Mouse (Mus musculus) cerebellum, postnatal 36 days (tissue): ENCODE measurements around the gene Slc38a6.
A peak's percentile ranks its signal among the peaks of the same experiment; 100 is the strongest.

Source experiments
- DNase-seq, 2 experiments: peaks; one replicate each; pipeline ENCODE4 v3.0.0; 2021 to 2022; ENCODE audit warnings: mixed read lengths in 2 of 2

The Slc38a6 gene

GRCm38 (mm10) chr12:73324180-73324586 is 37.6 kb downstream of the Slc38a6 start:
- no peak for DNase-seq

- peak in 1 of 2 experiments; percentile 14 for DNase-seq
Measured at GRCm38 (mm10) chr12:73324742-73325141, 38.2 kb downstream of the Slc38a6 start.

- DNase-seq, result no peak
Measured at GRCm38 (mm10) chr12:73325181-73325580, 38.6 kb downstream of the Slc38a6 start.

GRCm38 (mm10) chr12:73325617-73326016 is 39.0 kb downstream of the Slc38a6 start:
- DNase-seq, result no peak

- DNase-seq, result no peak
Measured at GRCm38 (mm10) chr12:73327381-73327780, 40.8 kb downstream of the Slc38a6 start.

- DNase-seq, result no peak
Measured at GRCm38 (mm10) chr12:73328448-73329167, 42.0 kb downstream of the Slc38a6 start.

- no peak for DNase-seq
Measured at GRCm38 (mm10) chr12:73330236-73330635, 43.7 kb downstream of the Slc38a6 start.

- no peak for DNase-seq
Measured at GRCm38 (mm10) chr12:73332701-73333100, 46.1 kb downstream of the Slc38a6 start.

- no peak for DNase-seq
Measured at GRCm38 (mm10) chr12:73334051-73334551, 47.5 kb downstream of the Slc38a6 start.

- no peak for DNase-seq
Measured at GRCm38 (mm10) chr12:73337127-73337526, 50.5 kb downstream of the Slc38a6 start.

- no peak for DNase-seq
Measured at GRCm38 (mm10) chr12:73340642-73341293, 54.2 kb downstream of the Slc38a6 start.

GRCm38 (mm10) chr12:73341703-73342663 is 55.4 kb downstream of the Slc38a6 start:
- no peak for DNase-seq

GRCm38 (mm10) chr12:73344300-73344699 is 57.7 kb downstream of the Slc38a6 start:
- no peak for DNase-seq

- DNase-seq, result no peak
Measured at GRCm38 (mm10) chr12:73345157-73345556, 58.6 kb downstream of the Slc38a6 start.

- no peak for DNase-seq
Measured at GRCm38 (mm10) chr12:73347202-73347601, 60.6 kb downstream of the Slc38a6 start.

- DNase-seq, result no peak
Measured at GRCm38 (mm10) chr12:73350466-73350865, 63.9 kb downstream of the Slc38a6 start.

- no peak for DNase-seq
Measured at GRCm38 (mm10) chr12:73350982-73351381, 64.4 kb downstream of the Slc38a6 start.

GRCm38 (mm10) chr12:73351746-73352145 is 65.2 kb downstream of the Slc38a6 start:
- DNase-seq, result no peak

GRCm38 (mm10) chr12:73353362-73353761 is 66.8 kb downstream of the Slc38a6 start:
- DNase-seq, result peak in 1 of 2 experiments; percentile 17

GRCm38 (mm10) chr12:73354521-73354920 is 67.9 kb downstream of the Slc38a6 start:
- peak in 1 of 2 experiments; percentile 17 for DNase-seq

- DNase-seq, result peak in 1 of 2 experiments; percentile 14
Measured at GRCm38 (mm10) chr12:73355084-73355775, 68.7 kb downstream of the Slc38a6 start.

- no peak for DNase-seq
Measured at GRCm38 (mm10) chr12:73356696-73357095, 70.1 kb downstream of the Slc38a6 start.
